Mouse (Mus musculus) E14TG2a.4 (cell line): ENCODE measurements around the gene Mdc1.

Experiments
- CTCF ChIP-seq: conservative IDR thresholded peaks from 2 replicates; pipeline ENCODE4 v1.5.1; 2014; ENCODE audit warnings: low read length
- NANOG ChIP-seq: IDR thresholded peaks from 2 replicates; pipeline ENCODE4 v1.6.1; 2014; ENCODE audit warnings: borderline replicate concordance, low read length, mixed read lengths
- POU5F1 ChIP-seq: IDR thresholded peaks from 2 replicates; pipeline ENCODE4 v1.6.1; 2014; ENCODE audit warnings: low read length, borderline replicate concordance

- TF ChIP-seq CTCF: no peak
- TF ChIP-seq NANOG: no peak
- TF ChIP-seq POU5F1: no peak
Observed at GRCm38 (mm10) chr17:35850974-35851373, 9.7 kb downstream of the Mdc1 start.
